Mouse (Mus musculus) cortical plate, adult 2 months (tissue): ENCODE measurements at regions not wholly inside any gene's neighbourhood (a gene's known extent, or its start where the extent isn't known, plus 50 kb on each side); places are given as distances from the start of the nearest gene placed in this dataset.

ENCODE experiments used
- CTCF ChIP-seq: fragments of 200-500 bp; IDR thresholded peaks from 2 replicates; pipeline ENCODE4 v1.5.1; 2011; ENCODE audit warnings: mild to moderate bottlenecking, control low read depth, low read length; ENCODE audit not compliant: insufficient read depth; ENCODE audit errors: extremely low read depth
- POLR2A ChIP-seq: fragments of 200-500 bp; IDR thresholded peaks from 2 replicates; pipeline ENCODE4 v1.6.1; 2011; ENCODE audit warnings: mild to moderate bottlenecking, low read length, control low read depth; ENCODE audit not compliant: insufficient read depth; ENCODE audit errors: extremely low read depth

GRCm38 (mm10) chr12:67300245-67300644 is 77.9 kb upstream of the Mdga2 start:
- TF ChIP-seq POLR2A (no peak), CTCF (no peak)
